11 mouse cellular contexts compared by ENCODE assay signal in the genomic region with DNA sequence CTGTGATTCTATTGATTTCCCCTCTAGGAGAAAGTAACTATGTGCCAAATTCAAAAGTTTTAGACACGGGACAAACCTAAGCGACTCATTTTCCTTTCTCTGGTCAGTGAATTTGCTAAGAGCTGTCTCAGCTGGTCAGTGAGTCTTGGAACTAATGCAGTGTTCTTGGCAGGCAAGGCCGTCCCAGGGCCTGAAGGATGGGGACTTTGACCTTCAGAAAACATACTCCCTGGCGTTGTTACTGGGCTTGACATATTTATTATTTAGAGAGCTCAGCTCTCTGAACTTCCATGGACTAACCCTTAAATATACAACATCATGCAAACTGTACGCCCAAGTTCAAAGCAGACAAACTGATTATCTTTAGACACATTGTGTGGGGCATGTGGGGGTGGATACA.
DNase-seq lines count a peak whose midpoint lies in the region; ATAC-seq lines count a peak whose summit lies in the region.
"Had no signal": no experiment of that assay in that cellular context is flagged by ENCODE, and none has a peak within 500 bp of the region (broad histone marks: within the 10 kb centered on the region; RNA-seq: fewer than 3 reads in every experiment).

No protein-coding gene starts in this region.

- no peak overlapping the region for H3K4me2 ChIP-seq in stomach, embryonic 15.5 days
- H3K4me2 ChIP-seq: heart, embryonic 15.5 days had no signal

- peak overlapping the region; percentile 64; the same call in 1 of the 2 replicates for H3K27ac ChIP-seq in stomach, embryonic 15.5 days
- H3K27ac ChIP-seq: heart, embryonic 15.5 days; macrophage had no signal

- no peaks in the 10 kb centered on the region for H3K36me3 ChIP-seq in stomach, embryonic 15.5 days
- H3K36me3 ChIP-seq: heart, embryonic 15.5 days had no signal

- H3K27me3 ChIP-seq in stomach, embryonic 15.5 days (replicated peaks): no peaks in the 10 kb centered on the region
- H3K27me3 ChIP-seq: heart, embryonic 15.5 days had no signal

- peak; percentile 38 for DNase-seq in ovary, adult 18-20 months (ENCODE audit: low spot score)
- DNase-seq in ovary, postnatal 10 days (ENCODE audit: low spot score): no peak
- DNase-seq in heart, adult 9 months (ENCODE audit: low spot score in 2 of 2): peak; percentile 28 to 39
- DNase-seq in kidney, postnatal 10 days: peak; percentile 73
- no peak for DNase-seq in spleen, postnatal 14 days (ENCODE audit: low spot score in 2 of 2)
- DNase-seq in frontal cortex, postnatal 25 days (ENCODE audit: low spot score in 2 of 2): no peak
- DNase-seq in cerebellum, adult 11 months: no peak

- 43% methylated on average over 5 of the region's 5 CpGs for WGBS in stomach, embryonic 15.5 days

- no peaks in the 10 kb centered on the region for H3K9me3 ChIP-seq in stomach, embryonic 15.5 days
- H3K9me3 ChIP-seq: heart, embryonic 15.5 days had no signal

- no peak overlapping the region for H3K9ac ChIP-seq in stomach, embryonic 15.5 days
- H3K9ac ChIP-seq: heart, embryonic 15.5 days had no signal

- H3K4me3 ChIP-seq in stomach, embryonic 15.5 days (replicated peaks): no peak overlapping the region
- H3K4me3 ChIP-seq: erythroblast, embryonic 14.5 days; heart, embryonic 15.5 days had no signal

- no peaks in the 10 kb centered on the region for H3K4me1 ChIP-seq in stomach, embryonic 15.5 days

- peak; percentile 35; the same call in 1 of the 2 replicates for ATAC-seq in stomach, embryonic 15.5 days (ENCODE audit: insufficient read depth, low FRiP score, low read depth)

Comparison
In these comparisons a context has a peak if more than half of its experiments do, and no peak if none do; other contexts are left out.
1. DNase-seq: peak in ovary, adult 18-20 months (single experiment), heart, adult 9 months (2 of 2) and kidney, postnatal 10 days (single experiment); none in ovary, postnatal 10 days (single experiment), spleen, postnatal 14 days (0 of 2), frontal cortex, postnatal 25 days (0 of 2) and cerebellum, adult 11 months (single experiment).